9 mouse cellular contexts compared by ENCODE assay signal in the genomic region with DNA sequence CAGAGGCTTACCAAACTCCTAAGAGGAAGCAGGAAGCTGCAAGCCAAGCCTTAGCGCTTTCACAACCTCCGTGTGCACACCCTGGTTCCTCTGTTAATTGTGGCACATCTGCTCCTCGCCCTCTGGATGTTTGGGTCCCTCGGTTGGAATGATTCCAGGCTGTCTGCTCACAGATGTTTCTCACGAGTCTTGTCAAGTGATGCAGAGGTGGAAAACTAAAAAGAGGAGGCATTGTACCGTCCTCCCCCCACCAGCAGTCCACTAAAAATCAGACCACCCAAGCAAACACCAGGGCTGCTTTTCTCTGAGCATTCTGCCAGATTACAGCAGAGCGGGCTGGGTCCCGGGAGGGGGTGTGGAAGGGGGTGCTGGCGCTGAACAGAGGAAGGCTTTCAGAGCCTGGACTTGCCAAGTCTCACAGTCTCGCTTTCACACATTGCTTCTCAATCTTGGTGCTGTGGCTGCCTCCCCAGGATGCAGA. TPM values are rescaled to one million over a fixed set of nuclear protein-coding genes. Genes with fewer than 3 reads are reported as not detected.
DNase-seq lines count a peak whose midpoint lies in the region; ATAC-seq lines count a peak whose summit lies in the region.
"Had no signal": no experiment of that assay in that cellular context is flagged by ENCODE, and none has a peak within 500 bp of the region (broad histone marks: within the 10 kb centered on the region; RNA-seq: fewer than 3 reads in every experiment).

No protein-coding gene starts in this region.

- H3K4me1 ChIP-seq in limb, embryonic 12.5 days (replicated peaks), result peaks cover 43% of the 10 kb centered on the region

- peak overlapping the region; percentile 87 for H3K27ac ChIP-seq in limb, embryonic 12.5 days

- no peak for ATAC-seq in limb, embryonic 12.5 days (ENCODE audit: insufficient number of reproducible peaks, insufficient read depth, low FRiP score, low TSS enrichment, low read depth)

- no peak overlapping the region for H3K4me2 ChIP-seq in limb, embryonic 12.5 days

- H3K9ac ChIP-seq in limb, embryonic 12.5 days (replicated peaks), result no peak overlapping the region

- no peak overlapping the region for H3K4me3 ChIP-seq in limb, embryonic 12.5 days (replicated peaks)

- no peaks in the 10 kb centered on the region for H3K27me3 ChIP-seq in limb, embryonic 12.5 days

- 40% methylated on average over 10 of the region's 10 CpGs for WGBS in limb, embryonic 12.5 days

- peaks cover 25% of the 10 kb centered on the region for H3K36me3 ChIP-seq in limb, embryonic 12.5 days

- no peaks in the 10 kb centered on the region for H3K9me3 ChIP-seq in limb, embryonic 12.5 days

- peak; percentile 65 for DNase-seq in layer of hippocampus, adult 11-12 months (ENCODE audit: low spot score)
- no peak for DNase-seq in layer of hippocampus, adult 18-20 months (ENCODE audit: low spot score in 2 of 2)
- peak; percentile 67 to 84 for DNase-seq in frontal cortex, postnatal 10 days (ENCODE audit: low spot score in 2 of 2)
- peak; percentile 33 for DNase-seq in kidney, adult 18-20 months
- DNase-seq in ovary, postnatal 36 days (ENCODE audit: low spot score), result peak; percentile 28
- DNase-seq in thymus, postnatal 10 days (ENCODE audit: low spot score in 2 of 2), result no peak
- no peak for DNase-seq in embryo, embryonic 10 days (ENCODE audit: low spot score)

RNA-seq across cellular contexts. Expression of a gene that starts 5.0 kb away (rescaled TPM):
- total RNA-seq in layer of hippocampus, adult 18-20 months (2021), result 10 to 100 TPM; 24.2 to 24.9 TPM
- 49.5 and 51.9 TPM in 2 replicates for polyA plus RNA-seq in limb, embryonic 12.5 days (2016; fragmentation: Nextera tagmentation; extraction: Ambion mirVana)

RNA-seq across cellular contexts. Expression of a gene that starts 13.2 kb away (rescaled TPM):
- total RNA-seq in layer of hippocampus, adult 18-20 months (2021), result 10 to 100 TPM; 68.8 to 70.9 TPM
- 56.8 and 58.0 TPM in 2 replicates for polyA plus RNA-seq in limb, embryonic 12.5 days (2016; fragmentation: Nextera tagmentation; extraction: Ambion mirVana)

RNA-seq across cellular contexts. Expression of a gene that starts 23.5 kb away (rescaled TPM):
- total RNA-seq in layer of hippocampus, adult 18-20 months (2021), result 10 to 100 TPM; 24.0 to 32.2 TPM
- polyA plus RNA-seq in limb, embryonic 12.5 days (2016; fragmentation: Nextera tagmentation; extraction: Ambion mirVana), result 17.5 and 19.4 TPM in 2 replicates

RNA-seq across cellular contexts. Expression of a gene that starts 28.5 kb away (rescaled TPM):
- 10 to 100 TPM; 16.5 to 24.3 TPM for total RNA-seq in layer of hippocampus, adult 18-20 months (2021)
- 20.6 and 20.8 TPM in 2 replicates for polyA plus RNA-seq in limb, embryonic 12.5 days (2016; fragmentation: Nextera tagmentation; extraction: Ambion mirVana)

RNA-seq across cellular contexts. Expression of a gene that starts 40.3 kb away (rescaled TPM):
- 1 to 10 TPM; 1.9 to 4.7 TPM for total RNA-seq in layer of hippocampus, adult 18-20 months (2021)
- polyA plus RNA-seq in limb, embryonic 12.5 days (2016; fragmentation: Nextera tagmentation; extraction: Ambion mirVana), result not detected in 2 replicates
- total RNA-seq: MEL had no signal

Comparison
In these comparisons a context has a peak if more than half of its experiments do, and no peak if none do; other contexts are left out.
1. DNase-seq: peak in layer of hippocampus, adult 11-12 months (single experiment), frontal cortex, postnatal 10 days (2 of 2), kidney, adult 18-20 months (single experiment) and ovary, postnatal 36 days (single experiment); none in layer of hippocampus, adult 18-20 months (0 of 2), thymus, postnatal 10 days (0 of 2) and embryo, embryonic 10 days (single experiment).